Mouse (Mus musculus): ENCODE results near the gene Pacs1. TPM values are rescaled to one million over a fixed set of nuclear protein-coding genes. Genes with fewer than 3 reads are reported as not detected.

Gene Pacs1
- polyA plus RNA-seq, 1 experiment from 2014 or later, result 36.3 TPM

- H3K9me3 ChIP-seq, result no peaks in the 10 kb centered on the region
- 79% methylated on average over 8 of the region's 8 CpGs for WGBS
- no peak overlapping the region for H3K4me2 ChIP-seq
- no peak overlapping the region for H3K27ac ChIP-seq (replicated peaks)
- peaks cover 88% of the 10 kb centered on the region for H3K36me3 ChIP-seq
- H3K4me1 ChIP-seq (replicated peaks), result peaks cover 10% of the 10 kb centered on the region
- no peak for ATAC-seq (ENCODE audit: low read depth)
- H3K9ac ChIP-seq, result no peak overlapping the region
- H3K4me3 ChIP-seq, result no peak overlapping the region
- H3K27me3 ChIP-seq, result no peaks in the 10 kb centered on the region
Observed at GRCm38 (mm10) chr19:5278381-5278780, 5.5 kb upstream of the Pacs1 start.

- ATAC-seq (ENCODE audit: low read depth), result no peak
- H3K4me1 ChIP-seq (replicated peaks), result peaks cover 15% of the 10 kb centered on the region
- peaks cover 76% of the 10 kb centered on the region for H3K36me3 ChIP-seq
- H3K9me3 ChIP-seq, result no peaks in the 10 kb centered on the region
- H3K4me2 ChIP-seq, result no peak overlapping the region
- H3K9ac ChIP-seq, result no peak overlapping the region
- WGBS, result 83% methylated on average over 3 of the region's 3 CpGs
- no peaks in the 10 kb centered on the region for H3K27me3 ChIP-seq
- no peak overlapping the region for H3K4me3 ChIP-seq
- H3K27ac ChIP-seq (replicated peaks), result no peak overlapping the region
Observed at GRCm38 (mm10) chr19:5277140-5277539, 4.2 kb upstream of the Pacs1 start.

- H3K4me3 ChIP-seq, result no peak overlapping the region
- no peak for ATAC-seq (ENCODE audit: low read depth)
- H3K27ac ChIP-seq (replicated peaks), result no peak overlapping the region
- H3K4me1 ChIP-seq (replicated peaks), result peaks cover 21% of the 10 kb centered on the region
- H3K9ac ChIP-seq, result no peak overlapping the region
- H3K36me3 ChIP-seq, result peaks cover 70% of the 10 kb centered on the region
- WGBS, result 91% methylated on average over 2 of the region's 2 CpGs
- no peaks in the 10 kb centered on the region for H3K9me3 ChIP-seq
- no peak overlapping the region for H3K4me2 ChIP-seq
- H3K27me3 ChIP-seq, result no peaks in the 10 kb centered on the region
Observed at GRCm38 (mm10) chr19:5276531-5276930, 3.6 kb upstream of the Pacs1 start.

GRCm38 (mm10) chr19:5275736-5276135 is 2.8 kb upstream of the Pacs1 start:
- Histone ChIP-seq H3K4me2 (no peak overlapping the region), H3K36me3 (peaks cover 62% of the 10 kb centered on the region), H3K4me3 (no peak overlapping the region), H3K9ac (no peak overlapping the region), H3K4me1 (replicated peaks) (peaks cover 29% of the 10 kb centered on the region), H3K9me3 (no peaks in the 10 kb centered on the region), H3K27ac (replicated peaks) (no peak overlapping the region), H3K27me3 (no peaks in the 10 kb centered on the region)
- WGBS, result 91% methylated on average over 5 of the region's 5 CpGs
- no peak for ATAC-seq (ENCODE audit: low read depth)

GRCm38 (mm10) chr19:5274641-5275040 is 1.7 kb upstream of the Pacs1 start:
- H3K4me3 ChIP-seq, result no peak overlapping the region
- H3K27me3 ChIP-seq, result no peaks in the 10 kb centered on the region
- 0 out of 2 replicates have a peak overlapping the region, but pooled peaks have one; percentile 18 for H3K27ac ChIP-seq (replicated peaks)
- 92% methylated on average over 11 of the region's 13 CpGs for WGBS
- peaks cover 56% of the 10 kb centered on the region for H3K36me3 ChIP-seq
- H3K4me1 ChIP-seq (replicated peaks), result peaks cover 40% of the 10 kb centered on the region
- no peaks in the 10 kb centered on the region for H3K9me3 ChIP-seq
- H3K4me2 ChIP-seq, result no peak overlapping the region
- ATAC-seq (ENCODE audit: low read depth), result no peak
- H3K9ac ChIP-seq, result no peak overlapping the region

GRCm38 (mm10) chr19:5273916-5274315 is 997 bp upstream of the Pacs1 start:
- Histone ChIP-seq H3K9me3 (no peaks in the 10 kb centered on the region), H3K9ac (peak overlapping the region; percentile 86; the same call in 1 of the 2 replicates), H3K36me3 (peaks cover 49% of the 10 kb centered on the region), H3K4me2 (peak overlapping the region; percentile 85), H3K4me1 (replicated peaks) (peaks cover 43% of the 10 kb centered on the region), H3K4me3 (0 out of 2 replicates have a peak overlapping the region, but pooled peaks have one; percentile 74), H3K27ac (replicated peaks) (peak overlapping the region; percentile 93), H3K27me3 (no peaks in the 10 kb centered on the region)
- 83% methylated on average over 4 of the region's 4 CpGs for WGBS
- ATAC-seq (ENCODE audit: low read depth), result no peak

- Histone ChIP-seq H3K9ac (peak overlapping the region; percentile 86), H3K27me3 (no peaks in the 10 kb centered on the region), H3K4me2 (peak overlapping the region; percentile 85), H3K27ac (replicated peaks) (peak overlapping the region; percentile 93), H3K9me3 (no peaks in the 10 kb centered on the region), H3K36me3 (peaks cover 33% of the 10 kb centered on the region), H3K4me3 (peak overlapping the region; percentile 74), H3K4me1 (replicated peaks) (peaks cover 43% of the 10 kb centered on the region)
- 0% methylated on average over 30 of the region's 30 CpGs for WGBS
- peak; percentile 59 for ATAC-seq (ENCODE audit: low read depth)
Observed at GRCm38 (mm10) chr19:5272326-5272795, 558 bp downstream of the Pacs1 start.

- Histone ChIP-seq H3K36me3 (peaks cover 26% of the 10 kb centered on the region), H3K4me3 (peak overlapping the region; percentile 74), H3K4me1 (replicated peaks) (peaks cover 43% of the 10 kb centered on the region), H3K27me3 (no peaks in the 10 kb centered on the region), H3K9me3 (no peaks in the 10 kb centered on the region), H3K4me2 (peak overlapping the region; percentile 85), H3K27ac (replicated peaks) (no peak overlapping the region), H3K9ac (peak overlapping the region; percentile 86)
- WGBS, result 44% methylated on average over 1 of the region's 1 CpGs
- ATAC-seq (ENCODE audit: low read depth), result no peak
Observed at GRCm38 (mm10) chr19:5271430-5271829, 1.5 kb downstream of the Pacs1 start.

- no peak for ATAC-seq (ENCODE audit: low read depth)
- H3K27me3 ChIP-seq, result no peaks in the 10 kb centered on the region
- no peak overlapping the region for H3K27ac ChIP-seq (replicated peaks)
- no peak overlapping the region for H3K9ac ChIP-seq
- H3K36me3 ChIP-seq, result peaks cover 6% of the 10 kb centered on the region
- 88% methylated on average over 5 of the region's 5 CpGs for WGBS
- H3K9me3 ChIP-seq, result no peaks in the 10 kb centered on the region
- H3K4me3 ChIP-seq, result no peak overlapping the region
- H3K4me2 ChIP-seq, result no peak overlapping the region
- H3K4me1 ChIP-seq (replicated peaks), result peaks cover 43% of the 10 kb centered on the region
Observed at GRCm38 (mm10) chr19:5269392-5269791, 3.5 kb downstream of the Pacs1 start.

GRCm38 (mm10) chr19:5268875-5269274 is 4.0 kb downstream of the Pacs1 start:
- Histone ChIP-seq H3K27ac (replicated peaks) (no peak overlapping the region), H3K4me3 (no peak overlapping the region), H3K9me3 (no peaks in the 10 kb centered on the region), H3K4me2 (no peak overlapping the region), H3K4me1 (replicated peaks) (peaks cover 38% of the 10 kb centered on the region), H3K36me3 (peaks cover 1% of the 10 kb centered on the region), H3K9ac (no peak overlapping the region), H3K27me3 (no peaks in the 10 kb centered on the region)
- ATAC-seq (ENCODE audit: low read depth), result no peak
- 91% methylated on average over 3 of the region's 3 CpGs for WGBS

GRCm38 (mm10) chr19:5268017-5268416 is 4.9 kb downstream of the Pacs1 start:
- H3K4me1 ChIP-seq (replicated peaks), result peaks cover 31% of the 10 kb centered on the region

GRCm38 (mm10) chr19:5267015-5267414 is 5.9 kb downstream of the Pacs1 start:
- Histone ChIP-seq H3K27me3 (no peaks in the 10 kb centered on the region), H3K9ac (no peak overlapping the region), H3K27ac (replicated peaks) (no peak overlapping the region), H3K36me3 (no peaks in the 10 kb centered on the region), H3K4me3 (no peak overlapping the region), H3K4me2 (no peak overlapping the region), H3K4me1 (replicated peaks) (peaks cover 27% of the 10 kb centered on the region), H3K9me3 (no peaks in the 10 kb centered on the region)
- ATAC-seq (ENCODE audit: low read depth), result no peak
- 97% methylated on average over 5 of the region's 5 CpGs for WGBS

More at GRCm38 (mm10) chr19:5268017-5268416, 4.9 kb downstream of the Pacs1 start:
- Histone ChIP-seq H3K9ac (no peak overlapping the region), H3K27me3 (no peaks in the 10 kb centered on the region), H3K4me2 (no peak overlapping the region), H3K9me3 (no peaks in the 10 kb centered on the region), H3K36me3 (no peaks in the 10 kb centered on the region), H3K27ac (replicated peaks) (no peak overlapping the region), H3K4me3 (no peak overlapping the region)
- no peak for ATAC-seq (ENCODE audit: low read depth)

GRCm38 (mm10) chr19:5257140-5257539 is 15.8 kb downstream of the Pacs1 start:
- H3K4me2 ChIP-seq, result no peak overlapping the region
- WGBS, result 54% methylated on average over 3 of the region's 3 CpGs

More at GRCm38 (mm10) chr19:5257140-5257539, 15.8 kb downstream of the Pacs1 start:
- peaks cover 6% of the 10 kb centered on the region; the same call in 1 of the 2 replicates for H3K36me3 ChIP-seq
- H3K9ac ChIP-seq, result no peak overlapping the region
- ATAC-seq (ENCODE audit: low read depth), result no peak
- H3K9me3 ChIP-seq, result no peaks in the 10 kb centered on the region
- no peak overlapping the region for H3K27ac ChIP-seq (replicated peaks)
- H3K27me3 ChIP-seq, result no peaks in the 10 kb centered on the region
- no peak overlapping the region for H3K4me3 ChIP-seq
- H3K4me1 ChIP-seq (replicated peaks), result no peaks in the 10 kb centered on the region
